Mouse (Mus musculus) CD8-positive naive resting alpha-beta T cell, adult 2 months (primary cell): Measurements from ENCODE around the gene Ly9.

Experiments used
- DNase-seq, 2 experiments: peaks; one replicate each; pipeline ENCODE4 v3.0.0; 2022; ENCODE audit warnings: low read depth in 2 of 2, low spot score in 2 of 2

The Ly9 gene

DNA sequence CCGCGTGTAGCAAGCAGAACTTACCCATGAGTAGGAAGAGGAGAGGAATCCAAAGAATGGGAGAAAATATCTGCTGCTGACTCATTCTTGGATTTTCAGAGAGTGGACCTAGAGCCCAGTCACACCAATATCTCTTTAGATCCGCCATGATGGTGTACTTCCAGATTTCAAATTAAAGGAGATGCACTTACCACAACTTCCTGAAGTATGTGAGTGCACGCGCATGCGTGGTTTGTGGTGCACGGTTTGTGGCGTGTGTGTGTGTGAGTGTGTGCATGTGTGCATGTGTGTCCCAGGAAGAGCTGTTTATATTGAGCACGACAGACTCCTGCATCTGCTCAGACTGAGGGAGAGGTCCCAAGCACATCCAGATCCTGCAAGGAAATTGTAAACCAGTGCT lies at the start of gene Ly9:
Gene Ly9 (minus strand): TSS at position 235 of the 400 bp plus-strand sequence.
- peak; percentile 75 to 78 for DNase-seq

DNA sequence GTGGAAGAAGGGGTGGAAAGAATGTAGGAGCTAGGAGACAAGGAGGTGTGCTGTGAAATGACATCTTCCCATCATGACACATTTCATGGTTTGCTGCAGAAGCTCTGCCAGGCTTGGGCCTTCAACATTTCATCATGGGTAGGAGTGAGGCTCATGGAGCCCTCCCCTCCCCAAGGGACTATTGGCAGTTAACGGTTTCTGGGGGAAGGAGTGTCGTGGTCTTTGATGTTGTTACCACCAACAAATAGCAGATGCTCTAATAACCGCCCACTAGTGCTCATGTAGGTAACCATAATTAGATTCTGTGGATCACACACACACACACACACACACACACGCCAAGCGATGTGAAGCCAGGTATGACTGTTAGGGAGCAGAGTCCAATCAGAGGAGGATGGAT lies 45.5 kb upstream of the Ly9 start, which contains the start of gene Slamf7:
Gene Slamf7 (minus strand): TSS at position 302 of the 400 bp plus-strand sequence.
- no peak for DNase-seq

DNA sequence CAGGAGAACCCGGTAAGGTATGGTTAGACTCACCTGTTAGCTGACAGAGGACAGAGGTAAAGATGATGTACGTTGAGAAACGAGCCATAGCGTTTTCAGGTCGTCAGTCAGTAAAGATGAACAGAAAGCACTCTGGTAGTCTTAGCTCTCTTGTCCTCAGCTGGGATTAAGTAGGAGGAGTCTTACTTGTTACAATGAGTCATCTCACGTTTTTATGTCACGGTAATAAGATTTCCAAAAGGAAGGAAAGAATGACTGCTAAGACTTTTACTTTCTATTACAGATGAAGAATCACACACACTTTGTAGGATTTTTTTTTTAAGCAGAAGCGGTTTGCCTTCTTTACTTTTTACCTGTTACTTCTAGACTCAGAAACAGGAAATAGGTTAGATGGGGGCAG lies 41.6 kb upstream of the Ly9 start:
- DNase-seq = no peak

DNA sequence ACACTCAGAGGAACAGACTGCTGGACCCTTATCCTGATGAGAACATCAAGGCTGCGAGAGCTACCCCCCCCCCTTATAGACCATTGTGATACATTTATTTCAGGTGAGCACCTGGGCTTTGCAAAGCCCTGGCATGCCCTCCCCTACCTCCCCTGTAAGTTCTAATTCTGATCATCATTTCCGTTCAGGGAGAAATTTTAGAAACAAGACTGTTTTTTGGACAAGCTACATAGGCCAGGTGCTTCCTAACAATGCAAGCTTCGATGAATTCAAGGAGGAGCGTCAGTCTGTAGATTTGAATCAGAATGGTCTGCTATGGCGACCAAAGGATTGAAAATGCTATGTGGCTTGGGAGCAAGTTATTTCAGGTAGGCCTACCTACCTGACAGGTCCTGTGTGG lies 40.5 kb upstream of the Ly9 start:
- DNase-seq = no peak

DNA sequence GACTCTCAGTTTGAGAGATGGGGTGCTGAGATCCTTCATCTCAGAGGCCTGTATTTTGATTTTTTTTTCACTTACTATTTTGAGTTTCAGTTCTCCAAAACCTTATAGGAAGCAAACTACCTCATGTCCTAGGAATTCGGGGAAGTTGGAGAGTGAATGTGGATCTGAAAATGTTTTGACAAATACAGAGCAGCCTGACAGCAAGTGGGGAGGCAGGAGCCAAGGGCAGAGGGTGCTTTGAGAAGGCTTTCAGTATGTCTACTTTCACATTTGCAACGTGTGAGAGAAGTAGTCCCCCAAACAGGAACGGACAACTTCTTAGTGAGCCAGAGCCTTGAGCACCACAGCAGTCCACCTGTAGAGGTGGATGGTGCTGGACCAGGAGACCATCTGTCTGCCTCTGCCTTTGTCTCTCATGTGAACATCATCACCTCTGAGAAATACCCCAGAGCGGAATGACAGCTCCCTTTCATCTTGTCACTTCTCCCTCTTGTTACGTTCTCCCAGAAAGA lies 39.3 kb upstream of the Ly9 start:
- DNase-seq = no peak

DNA sequence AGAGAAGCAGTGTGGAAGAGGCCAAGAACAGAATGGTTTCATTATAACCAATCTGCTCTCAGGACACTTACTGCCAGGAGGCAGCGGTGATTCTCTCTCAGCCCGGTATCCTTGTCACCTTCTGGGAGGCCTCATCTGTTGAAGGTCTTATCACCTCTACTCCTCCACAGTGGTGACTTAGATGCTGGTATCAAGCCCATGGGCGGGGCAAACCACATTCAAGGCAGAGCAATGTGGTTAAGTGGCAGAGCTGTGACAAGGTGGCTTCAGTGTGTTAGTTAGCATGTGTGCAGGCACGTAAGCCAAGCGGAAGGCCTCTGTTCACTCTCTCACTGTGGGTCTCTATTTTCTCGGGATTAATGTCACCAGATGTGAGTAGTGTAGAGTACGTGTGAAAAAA lies 36.4 kb upstream of the Ly9 start:
- peak; percentile 64 to 68 for DNase-seq

DNA sequence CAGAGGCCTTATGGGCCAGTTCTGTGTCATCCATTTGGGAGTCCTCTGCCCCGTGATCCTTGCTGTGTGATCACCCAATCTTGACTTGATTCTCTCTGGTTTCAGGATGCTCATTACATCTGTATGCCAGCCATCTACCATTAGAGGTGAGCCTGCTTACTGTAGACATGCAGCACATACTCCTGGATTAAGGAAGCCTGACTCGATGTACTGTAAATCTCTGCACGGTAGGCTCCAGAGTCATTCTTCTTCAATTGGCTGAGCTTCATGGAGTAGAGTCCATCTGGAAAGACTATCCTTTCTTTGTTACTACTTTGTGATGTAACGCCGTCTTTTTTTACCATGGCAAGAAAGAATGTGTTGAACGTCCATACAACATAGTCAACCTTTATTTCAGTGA lies 33.6 kb upstream of the Ly9 start:
- DNase-seq = no peak

DNA sequence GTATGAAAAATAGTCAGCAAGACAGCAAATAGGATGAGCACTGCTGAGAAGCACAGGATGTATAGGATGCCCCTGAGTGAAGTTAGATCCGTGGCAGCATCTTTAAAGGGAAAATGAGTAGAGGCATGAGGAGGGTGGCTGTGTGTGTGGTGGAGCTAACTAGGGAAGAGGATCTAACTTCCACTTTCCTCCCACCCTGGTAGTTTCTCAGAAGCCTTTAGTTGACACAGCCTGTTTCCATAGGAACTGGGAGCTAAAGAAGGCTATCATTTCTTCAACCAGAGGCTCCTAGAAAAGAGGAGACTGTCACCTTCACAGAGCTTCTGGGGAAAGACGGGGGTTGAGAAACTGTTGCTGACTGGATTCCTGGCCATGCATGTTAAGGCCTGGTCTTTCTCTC lies 31.5 kb upstream of the Ly9 start:
- DNase-seq = no peak

DNA sequence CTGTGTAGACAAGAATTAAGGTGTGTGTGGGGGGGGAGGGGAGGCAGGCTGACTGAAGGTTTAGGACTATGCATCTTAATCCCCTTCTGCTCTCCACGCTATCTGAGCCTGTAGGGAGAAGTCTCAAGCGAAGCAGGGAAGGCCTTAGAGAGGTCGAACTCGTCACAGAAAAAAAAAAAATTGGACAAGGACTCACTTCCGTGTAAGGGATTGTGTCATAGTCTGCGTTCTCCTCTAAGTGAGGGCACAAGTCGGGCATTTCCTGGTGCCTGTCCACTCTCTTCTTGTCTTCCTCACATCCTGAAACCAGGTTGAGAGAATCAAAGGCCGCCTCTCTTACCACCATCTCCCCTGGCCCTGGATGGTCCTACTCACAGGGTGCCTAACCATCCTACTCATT lies 29.9 kb upstream of the Ly9 start:
- DNase-seq = no peak

DNA sequence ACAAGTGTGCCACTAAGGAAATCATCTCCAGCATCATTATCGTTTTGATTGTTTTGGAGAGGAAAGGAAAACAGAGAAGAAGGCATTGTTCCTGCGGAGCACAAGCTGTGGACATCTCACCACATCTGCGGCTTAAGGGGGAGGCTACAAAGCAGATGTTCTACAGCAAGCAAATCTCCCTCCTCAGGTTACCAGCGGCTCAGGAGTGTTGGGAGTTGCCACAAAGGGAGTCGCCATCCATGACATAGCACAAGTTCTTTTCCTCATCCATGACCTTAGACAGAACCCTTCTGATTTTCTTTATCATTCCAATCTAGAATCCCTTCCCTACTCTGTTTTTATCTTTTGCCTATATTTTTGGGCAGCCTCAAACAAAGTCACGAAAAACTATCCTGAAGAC lies 28.5 kb upstream of the Ly9 start:
- DNase-seq = no peak

DNA sequence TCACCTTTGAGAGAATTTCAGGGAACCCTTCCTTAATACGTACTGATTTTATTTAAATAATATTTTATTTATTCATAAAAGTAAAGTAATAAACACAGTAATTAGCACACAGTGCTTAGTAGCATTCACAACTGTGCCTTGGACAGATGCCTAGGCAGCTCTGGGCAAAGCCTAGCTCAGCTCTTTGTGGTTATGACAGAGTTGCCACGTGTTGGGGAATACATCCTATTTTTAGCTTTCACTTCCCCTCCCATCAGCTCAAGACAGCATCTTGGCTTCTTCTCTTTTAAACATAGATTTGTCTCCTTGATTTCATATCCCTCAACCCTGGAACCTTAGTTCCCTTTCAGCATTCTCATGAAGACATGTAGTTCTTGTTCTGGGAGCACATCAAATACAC lies 24.2 kb upstream of the Ly9 start:
- no peak for DNase-seq

DNA sequence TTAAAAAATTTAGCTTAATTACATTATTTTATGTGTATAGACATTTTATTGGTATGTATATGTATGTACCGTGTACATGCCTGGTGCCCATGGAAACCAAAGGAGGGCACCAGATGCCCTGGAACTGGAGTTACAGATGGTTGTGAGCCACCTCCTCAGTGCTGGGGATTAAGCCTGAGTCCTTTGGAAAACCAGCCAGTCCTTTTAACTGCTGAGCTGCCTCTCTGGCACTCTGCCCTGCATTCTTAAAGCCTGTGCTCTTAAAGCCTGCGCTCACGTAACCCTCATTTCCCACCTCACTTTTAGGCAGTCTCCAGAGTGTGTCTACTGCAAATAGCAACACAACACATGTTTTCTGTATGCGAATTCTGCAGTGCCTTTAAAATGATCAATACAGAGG lies 23.7 kb upstream of the Ly9 start:
- no peak for DNase-seq

DNA sequence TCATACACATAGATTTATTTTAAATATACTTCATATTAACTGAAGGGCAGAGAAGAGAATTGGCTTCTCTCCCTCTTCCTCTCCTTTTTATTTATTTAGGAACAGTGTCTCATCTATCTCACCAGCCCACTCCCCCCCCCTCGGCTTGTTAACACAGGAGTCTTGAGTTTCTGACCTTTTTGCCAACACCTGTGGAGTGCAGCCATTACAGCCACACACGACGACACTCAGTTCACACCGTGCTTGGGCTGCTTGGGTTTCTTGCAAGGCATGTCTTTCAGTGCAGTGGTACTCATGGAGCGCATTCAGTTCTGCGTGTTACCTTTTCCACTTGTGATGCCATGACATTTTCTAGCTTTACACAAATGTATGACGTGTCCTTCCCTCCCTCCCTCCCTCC lies 22.8 kb upstream of the Ly9 start:
- no peak for DNase-seq

DNA sequence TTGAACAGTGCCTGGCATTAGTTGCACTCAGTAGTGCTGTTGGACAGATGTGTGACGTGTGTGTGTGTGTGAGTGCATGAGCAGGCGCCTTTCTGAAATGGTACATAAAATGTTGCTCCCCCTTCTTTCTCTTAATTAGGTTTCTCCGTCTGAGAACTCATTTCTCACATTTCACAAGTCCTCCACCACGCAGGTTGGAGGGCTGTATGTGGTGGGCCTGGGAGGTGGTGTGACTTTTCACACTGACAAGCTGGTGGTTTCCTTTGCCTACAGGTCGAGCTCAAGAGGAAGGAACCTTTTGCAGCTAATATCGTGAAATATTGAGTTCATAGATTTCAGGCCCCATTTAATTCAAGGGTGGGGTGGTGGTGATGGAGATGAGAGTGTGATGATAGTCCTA lies 22.0 kb upstream of the Ly9 start:
- no peak for DNase-seq

DNA sequence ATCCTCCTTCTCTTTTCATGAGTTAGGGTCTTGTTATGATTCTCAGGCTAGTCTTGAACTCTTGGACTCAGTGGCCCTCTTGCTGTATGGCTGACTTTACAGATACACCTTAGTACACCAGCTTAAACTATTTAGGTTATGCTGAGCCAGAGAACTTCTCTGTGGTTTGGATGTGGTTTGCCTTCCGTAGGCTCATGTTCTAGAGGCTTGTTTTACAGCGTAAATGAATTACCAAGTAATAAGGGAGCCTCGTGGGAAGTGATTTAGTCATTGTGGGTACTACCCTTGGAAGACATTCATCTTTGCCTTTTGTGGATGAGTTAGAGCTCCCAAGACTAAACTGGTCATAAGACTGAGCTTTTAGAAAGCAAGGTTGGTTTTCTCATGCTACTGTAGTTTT lies 20.6 kb upstream of the Ly9 start:
- DNase-seq = peak in 1 of 2 experiments; percentile 15

DNA sequence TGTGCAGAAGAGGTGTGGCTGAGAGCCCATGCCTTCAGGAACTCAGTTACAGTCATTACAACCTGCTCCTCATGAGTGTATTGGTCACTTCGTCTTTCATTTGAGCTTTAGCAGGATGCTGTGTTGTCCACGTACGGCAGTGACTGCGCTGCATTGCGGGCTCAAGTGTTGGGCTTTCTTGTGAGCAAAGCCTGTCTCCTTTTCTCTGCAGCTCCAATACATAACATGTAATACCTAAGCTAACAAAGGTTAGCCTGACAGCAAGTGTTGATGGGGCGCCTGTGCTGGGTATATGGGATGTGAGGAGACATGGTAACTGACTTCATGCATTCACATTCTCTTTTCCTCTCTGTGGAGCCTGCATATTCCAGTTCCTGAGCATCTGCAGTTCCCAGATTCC lies 12.9 kb upstream of the Ly9 start:
- no peak for DNase-seq

DNA sequence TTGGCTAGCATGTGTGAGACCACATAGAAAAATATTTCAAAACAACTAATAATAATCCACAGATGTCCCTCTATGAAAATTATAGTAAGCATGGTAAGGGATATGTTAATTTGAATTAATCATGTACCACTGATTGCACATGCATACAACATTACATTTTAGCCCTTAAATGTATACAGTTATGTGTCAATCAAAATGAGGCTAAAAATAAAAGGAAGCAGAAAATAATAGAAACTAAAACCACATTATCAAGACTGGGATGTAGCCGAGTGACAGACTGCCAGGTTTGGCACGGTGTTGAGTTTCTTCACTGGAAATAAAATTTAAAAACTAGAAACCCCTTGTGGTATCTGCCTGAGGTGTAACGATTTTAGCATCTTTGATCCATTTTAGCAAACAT lies 12.4 kb upstream of the Ly9 start:
- no peak for DNase-seq

DNA sequence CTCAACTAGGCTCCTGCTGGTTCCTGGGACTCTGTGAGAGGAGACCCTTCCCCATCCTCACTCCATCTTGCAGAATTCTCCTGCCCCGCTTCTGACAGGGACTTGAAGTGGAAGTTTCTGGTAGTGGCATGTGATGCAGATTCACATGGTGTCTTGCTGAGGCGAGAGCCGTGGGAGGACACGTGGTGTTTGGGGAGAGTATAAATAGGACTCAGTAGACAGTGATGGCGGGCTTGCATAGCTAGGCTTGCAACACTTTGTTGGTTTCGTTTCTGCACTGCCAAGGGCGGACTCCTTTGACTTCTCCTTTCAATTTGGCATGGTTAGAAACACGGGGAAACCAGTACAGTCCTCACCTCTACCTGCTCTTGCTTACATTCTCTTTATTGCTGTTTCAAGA lies 11.8 kb upstream of the Ly9 start:
- DNase-seq = no peak

DNA sequence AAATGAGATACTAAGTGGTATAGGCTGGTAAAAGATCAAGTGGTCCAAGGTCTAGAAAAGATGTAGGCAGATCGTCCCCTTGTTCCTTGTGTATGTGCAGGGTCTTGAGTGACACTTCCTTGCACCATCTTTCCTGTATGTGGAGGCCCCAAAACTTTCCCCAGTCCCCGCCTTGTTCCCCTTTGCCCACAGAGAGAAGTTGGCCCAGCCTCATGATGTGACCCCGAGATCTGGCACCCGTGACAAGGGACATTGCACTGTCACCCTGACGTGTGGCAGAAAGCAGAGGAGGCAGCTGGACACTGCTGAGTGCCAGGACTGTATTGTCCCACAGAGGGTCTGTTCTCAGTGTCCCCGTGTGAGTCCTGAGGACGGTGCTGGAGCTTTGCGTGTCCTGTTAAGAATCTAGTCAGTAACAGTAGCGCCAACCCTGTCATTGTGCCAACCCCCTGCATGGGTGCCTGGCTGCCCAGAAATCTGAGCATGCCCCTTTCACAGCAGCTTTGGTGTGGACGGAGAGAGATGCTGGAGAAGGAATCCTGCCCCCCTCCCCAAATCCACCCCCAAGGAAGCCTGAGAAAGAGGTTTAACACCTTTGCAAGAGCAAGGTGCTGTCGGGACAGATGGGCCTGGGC lies 9.8 kb upstream of the Ly9 start:
- no peak for DNase-seq

DNA sequence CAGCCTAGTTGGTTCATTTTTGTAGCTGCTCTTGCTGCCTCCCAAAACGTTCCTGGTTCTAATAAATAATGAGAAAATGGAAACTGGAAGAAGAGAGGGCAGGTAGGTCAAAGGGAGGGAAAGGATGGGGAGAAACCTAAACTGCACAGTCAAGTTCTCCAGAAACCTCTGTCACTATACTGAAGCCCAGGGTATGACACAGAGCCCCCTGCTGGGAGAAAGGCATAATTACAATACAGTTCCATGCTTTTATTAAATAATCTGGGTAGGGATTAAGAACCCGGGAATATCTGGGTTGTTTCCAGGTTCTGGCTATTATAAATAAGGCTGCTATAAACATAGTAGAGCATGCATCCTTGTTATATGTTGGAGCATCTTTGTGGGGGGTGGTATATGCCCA lies 6.8 kb upstream of the Ly9 start:
- DNase-seq = peak in 1 of 2 experiments; percentile 34

DNA sequence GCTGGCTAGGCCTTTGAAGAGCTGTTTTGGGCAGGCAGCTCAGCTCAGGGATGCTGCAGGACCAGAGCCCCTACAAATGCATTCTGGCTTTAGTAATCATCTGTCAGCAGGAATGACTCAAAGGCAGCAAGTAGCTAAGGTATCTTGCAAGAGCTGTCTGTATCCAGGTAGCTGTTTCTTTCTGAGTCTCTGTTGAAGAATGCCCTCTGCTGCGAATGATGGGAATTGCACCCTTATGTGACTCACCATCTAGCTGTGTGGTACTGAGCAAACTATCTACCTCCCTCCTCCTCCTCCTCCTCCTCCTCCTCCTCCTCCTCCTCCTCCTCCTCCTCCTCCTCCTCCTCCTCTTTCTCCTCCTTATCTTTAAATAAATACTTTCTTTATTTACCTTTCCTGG lies 3.6 kb upstream of the Ly9 start:
- DNase-seq = peak in 1 of 2 experiments; percentile 44

DNA sequence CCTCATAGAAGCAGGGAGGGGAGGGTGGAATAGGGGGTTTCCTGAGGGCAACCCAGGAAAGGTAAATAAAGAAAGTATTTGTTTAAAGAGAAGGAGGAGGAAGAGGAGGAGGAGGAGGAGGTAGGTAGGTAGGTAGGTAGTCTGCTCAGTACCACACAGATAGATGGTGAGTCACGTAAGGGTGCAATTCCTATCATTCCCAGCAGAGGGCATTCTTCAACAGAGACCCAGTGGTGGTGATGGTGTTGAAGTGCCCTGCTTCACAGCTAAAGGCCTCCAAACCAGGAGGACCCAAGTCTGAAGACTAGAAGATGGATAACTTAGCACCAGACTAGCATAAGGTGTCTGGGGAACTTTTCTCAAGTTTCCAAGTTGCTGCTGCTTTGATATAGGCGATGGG lies 2.8 kb upstream of the Ly9 start:
- peak in 1 of 2 experiments; percentile 40 for DNase-seq

DNA sequence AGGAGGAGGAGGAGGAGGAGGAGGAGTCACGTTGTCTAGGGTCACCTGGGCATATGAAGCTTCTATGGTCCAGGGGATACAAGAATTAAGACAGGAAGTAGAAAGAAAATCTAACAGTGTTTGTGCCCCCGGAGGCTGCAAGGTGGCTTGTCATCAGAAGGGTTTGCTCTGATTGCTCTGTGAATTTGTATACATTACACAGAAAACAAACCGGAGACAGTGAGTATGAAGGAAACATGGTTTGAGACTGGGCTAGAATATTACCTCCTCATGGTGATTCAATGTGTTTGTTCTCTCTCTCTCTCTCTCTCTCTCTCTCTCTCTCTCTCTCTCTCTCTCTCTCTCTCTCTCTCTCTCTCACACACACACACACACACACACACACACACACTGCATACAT lies 554 bp downstream of the Ly9 start:
- DNase-seq = no peak
